Mouse (Mus musculus) forebrain, embryonic 10.5 days (tissue): ENCODE results near the gene Gpi1. TPM values are rescaled to one million over a fixed set of nuclear protein-coding genes. Genes with fewer than 3 reads are reported as not detected.
"Not testable (repeated sequence)": the region's sequence is repeated elsewhere in the genome, so short reads cannot be mapped to it uniquely, and the experiment has no call there.

ENCODE experiments used
- DNase-seq: peaks from one replicate; pipeline ENCODE4 v3.0.0-alpha.2; 2017; ENCODE audit warnings: low spot score; ENCODE audit errors: extremely low spot score
- H3K27ac ChIP-seq: fragments of 300-500 bp; sonication (generic); 2 replicates; pipeline ENCODE4 v1.5.1; 2016; ENCODE audit warnings: mild to moderate bottlenecking
- H3K27me3 ChIP-seq: fragments of 300-500 bp; sonication (generic); 2 replicates; pipeline ENCODE4 v1.6.1; 2016; ENCODE audit warnings: mild to moderate bottlenecking; ENCODE audit not compliant: poor library complexity, severe bottlenecking
- H3K36me3 ChIP-seq: fragments of 300-500 bp; sonication (generic); replicated peaks from 2 replicates; pipeline ENCODE4 v1.6.1; 2016; ENCODE audit warnings: mild to moderate bottlenecking, moderate library complexity
- H3K4me1 ChIP-seq: fragments of 300-500 bp; sonication (generic); 2 replicates; pipeline ENCODE4 v1.6.1; 2016
- H3K4me3 ChIP-seq: fragments of 300-500 bp; sonication (generic); 2 replicates; pipeline ENCODE4 v1.5.1; 2016; ENCODE audit warnings: mild to moderate bottlenecking, moderate library complexity
- H3K9me3 ChIP-seq: fragments of 300-500 bp; sonication (generic); 2 replicates; pipeline ENCODE4 v1.6.1; 2016; ENCODE audit warnings: mild to moderate bottlenecking, moderate library complexity
- WGBS: fragments of 180-500 bp; shearing (Covaris S2); methylation state at CpG from one replicate; pipeline ENCODE4 v1.1.7; 2016; 5-methylcytosine and 5-hydroxymethylcytosine counted together
- polyA plus RNA-seq: library from polyadenylated mRNA; unstranded; fragments of >200 nt; fragmentation: Nextera tagmentation; extraction: Ambion mirVana; gene quantifications from 2 replicates; pipeline ENCODE4 v1.2.1, GENCODE M21; 2016

Gpi1 gene
- polyA plus RNA-seq, 1 experiment from 2014 or later: 439 TPM

- no peaks in the 10 kb centered on the region for H3K27me3 ChIP-seq
- H3K4me1 ChIP-seq: peaks cover 9% of the 10 kb centered on the region
- peak within 1 kb of the TSS; percentile 92 for H3K27ac ChIP-seq
- H3K9me3 ChIP-seq: 0 out of 2 replicates have a peak, but pooled peaks cover 5% of the 10 kb centered on the region
- H3K4me3 ChIP-seq: peak within 1 kb of the TSS; percentile 98
- 3% methylated on average over 70 of the region's 70 CpGs for WGBS
- H3K36me3 ChIP-seq: peaks cover 43% of the 10 kb centered on the region
- DNase-seq: peak; percentile 94
Observed at GRCm38 (mm10) chr7:34196132-34197128, 33.7 kb downstream of the Gpi1 start, which contains the start of gene Pdcd2l. TSS of gene Pdcd2l (minus strand) at chr7:34196661.

DNA sequence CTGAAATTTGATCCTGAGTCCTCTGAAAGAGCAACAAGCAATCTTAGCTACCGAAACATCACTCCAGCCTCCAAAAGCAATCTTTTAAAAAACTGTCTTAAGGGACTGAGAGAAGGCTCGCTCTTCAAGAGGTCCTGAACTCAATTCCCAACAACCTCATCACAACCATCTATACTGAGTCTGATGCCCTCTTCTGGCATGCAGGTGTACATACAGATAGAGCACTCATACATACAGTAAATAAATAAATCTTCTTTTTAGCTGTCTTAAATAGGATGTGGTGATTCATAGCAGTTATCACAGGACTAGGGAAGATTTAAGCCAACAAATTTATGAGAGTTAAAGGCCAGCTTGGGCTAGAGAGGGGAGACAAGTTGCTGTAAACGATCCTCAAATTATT, 34.5 kb downstream of the Gpi1 start:
- H3K4me3 ChIP-seq: peak overlapping the region; percentile 98
- H3K9me3 ChIP-seq: 0 out of 2 replicates have a peak, but pooled peaks cover 2% of the 10 kb centered on the region
- 58% methylated on average over 3 of the region's 3 CpGs for WGBS
- H3K4me1 ChIP-seq: peaks cover 9% of the 10 kb centered on the region
- H3K27ac ChIP-seq: peak overlapping the region; percentile 92; the same call in 1 of the 2 replicates
- no peaks in the 10 kb centered on the region for H3K27me3 ChIP-seq
- peaks cover 38% of the 10 kb centered on the region for H3K36me3 ChIP-seq
- no peak for DNase-seq

DNA sequence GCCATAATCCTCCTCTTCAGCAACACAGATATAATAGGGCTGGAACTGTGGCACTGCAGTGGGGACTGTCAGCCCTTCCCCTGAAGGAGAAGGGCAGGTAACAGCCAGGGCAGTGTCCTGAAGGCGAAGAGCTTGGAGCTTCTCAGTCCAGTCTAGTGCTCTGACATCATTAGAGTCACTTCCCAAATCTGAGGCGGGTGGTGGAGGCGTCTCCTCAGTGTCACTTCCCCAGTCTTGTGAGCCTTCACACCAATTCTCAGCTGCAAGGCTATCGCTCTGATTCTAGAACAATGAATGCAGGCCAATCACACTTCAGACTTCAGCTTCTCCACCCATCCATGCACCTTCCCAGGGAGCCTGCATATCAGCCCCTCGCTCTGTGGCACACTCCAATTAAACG, 37.3 kb downstream of the Gpi1 start:
- H3K27ac ChIP-seq: no peak overlapping the region
- peaks cover 9% of the 10 kb centered on the region for H3K4me1 ChIP-seq
- DNase-seq: no peak
- H3K27me3 ChIP-seq: no peaks in the 10 kb centered on the region
- no peak overlapping the region for H3K4me3 ChIP-seq
- WGBS: 92% methylated on average over 6 of the region's 6 CpGs
- H3K9me3 ChIP-seq: no peaks in the 10 kb centered on the region
- peaks cover 55% of the 10 kb centered on the region for H3K36me3 ChIP-seq

- 93% methylated on average over 12 of the region's 12 CpGs for WGBS
- Histone ChIP-seq H3K27ac (no peak overlapping the region), H3K4me3 (no peak overlapping the region), H3K36me3 (peaks cover 83% of the 10 kb centered on the region), H3K9me3 (no peaks in the 10 kb centered on the region), H3K4me1 (no peaks in the 10 kb centered on the region), H3K27me3 (no peaks in the 10 kb centered on the region)
- no peak for DNase-seq
Observed at GRCm38 (mm10) chr7:34189376-34189989, 40.7 kb downstream of the Gpi1 start.

GRCm38 (mm10) chr7:34183794-34184193, 46.3 kb downstream of the Gpi1 start:
- Histone ChIP-seq H3K4me1 (no peaks in the 10 kb centered on the region), H3K9me3 (no peaks in the 10 kb centered on the region), H3K36me3 (peaks cover 55% of the 10 kb centered on the region), H3K27me3 (no peaks in the 10 kb centered on the region), H3K4me3 (no peak overlapping the region), H3K27ac (no peak overlapping the region)
- WGBS: 84% methylated on average over 3 of the region's 3 CpGs
- DNase-seq: no peak

DNA sequence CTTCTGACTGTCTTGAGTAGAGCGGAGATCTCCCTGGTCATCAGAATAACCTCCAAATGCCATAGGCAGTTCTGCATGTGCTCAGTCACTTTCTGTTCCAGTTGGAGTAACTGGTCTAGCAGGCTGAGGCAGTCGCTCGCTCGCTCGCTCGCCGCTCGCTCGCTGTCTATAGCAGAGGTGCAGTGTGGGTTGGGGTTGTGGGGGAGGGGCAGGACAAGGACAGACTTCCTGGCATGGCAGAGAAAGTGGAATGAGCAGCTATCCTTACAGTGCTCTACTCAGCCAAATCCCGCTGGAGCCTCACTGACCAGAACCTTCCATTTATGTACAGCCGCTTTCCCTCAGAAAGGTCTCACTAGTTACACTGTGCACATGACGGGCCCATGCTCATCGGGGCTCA, 46.8 kb downstream of the Gpi1 start:
- DNase-seq: no peak
- Histone ChIP-seq H3K36me3 (peaks cover 50% of the 10 kb centered on the region), H3K9me3 (no peaks in the 10 kb centered on the region), H3K27me3 (no peaks in the 10 kb centered on the region), H3K4me3 (no peak overlapping the region), H3K4me1 (no peaks in the 10 kb centered on the region), H3K27ac (no peak overlapping the region)
- WGBS: 91% methylated on average over 13 of the region's 13 CpGs

GRCm38 (mm10) chr7:34176241-34176640, 53.9 kb downstream of the Gpi1 start:
- H3K27ac ChIP-seq, H3K4me1 ChIP-seq, H3K27me3 ChIP-seq, H3K4me3 ChIP-seq, H3K36me3 ChIP-seq, H3K9me3 ChIP-seq, DNase-seq: not testable (repeated sequence)
- WGBS: 89% methylated on average over 6 of the region's 6 CpGs

GRCm38 (mm10) chr7:34172251-34172650, 57.9 kb downstream of the Gpi1 start:
- H3K27me3 ChIP-seq: no peaks in the 10 kb centered on the region
- peaks cover 2% of the 10 kb centered on the region; the same call in 1 of the 2 replicates for H3K4me1 ChIP-seq
- 76% methylated on average over 1 of the region's 1 CpGs for WGBS

GRCm38 (mm10) chr7:34169454-34169853, 60.7 kb downstream of the Gpi1 start, which contains the start of gene Uba2:
TSS of gene Uba2 (minus strand) at chr7:34169599.
- Histone ChIP-seq H3K9me3 (no peaks in the 10 kb centered on the region), H3K27me3 (no peaks in the 10 kb centered on the region), H3K27ac (peak within 1 kb of the TSS; percentile 98), H3K4me1 (peaks cover 11% of the 10 kb centered on the region; the same call in 1 of the 2 replicates), H3K36me3 (peaks cover 18% of the 10 kb centered on the region), H3K4me3 (peak within 1 kb of the TSS; percentile 98)
- no peak for DNase-seq
- 79% methylated on average over 3 of the region's 3 CpGs for WGBS

More at GRCm38 (mm10) chr7:34172251-34172650, 57.9 kb downstream of the Gpi1 start:
- Histone ChIP-seq H3K36me3 (no peaks in the 10 kb centered on the region), H3K9me3 (no peaks in the 10 kb centered on the region), H3K27ac (no peak overlapping the region), H3K4me3 (no peak overlapping the region)
- no peak for DNase-seq

DNA sequence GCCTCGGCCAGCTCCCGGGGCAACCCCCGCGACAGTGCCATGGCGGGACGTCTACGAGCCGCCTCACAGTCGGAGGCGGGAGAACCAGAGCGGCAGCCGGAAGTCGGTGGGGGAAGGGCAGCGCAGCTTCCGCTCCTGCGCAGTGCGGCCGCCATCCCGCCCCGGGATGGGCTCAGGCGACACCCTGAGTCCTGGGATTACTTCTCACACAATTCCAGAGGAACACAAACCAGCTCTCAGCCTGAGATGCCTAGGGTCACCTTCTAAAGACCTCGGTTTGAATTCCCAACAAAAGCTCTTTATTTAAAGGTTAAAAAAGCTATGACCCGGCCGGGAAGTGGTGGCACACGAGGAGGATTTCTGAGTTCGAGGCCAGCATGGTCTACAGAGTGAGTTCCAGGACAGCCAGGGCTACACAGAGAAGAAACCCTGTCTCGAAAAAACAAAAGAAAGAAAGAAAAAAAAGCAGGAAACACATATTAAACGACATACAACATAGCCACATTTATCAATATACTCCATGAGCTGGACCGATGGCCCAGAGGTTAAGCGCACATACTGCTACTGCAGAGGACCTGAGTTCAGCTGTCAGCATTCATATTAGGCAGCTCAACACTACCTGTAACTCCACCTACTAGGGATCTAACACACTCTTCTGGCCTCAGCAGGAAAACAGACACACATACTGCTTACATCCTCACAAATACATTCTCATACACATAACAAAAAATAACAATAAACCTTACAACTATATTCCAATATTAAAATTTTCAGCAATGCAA, 61.5 kb downstream of the Gpi1 start:
- Histone ChIP-seq H3K4me3 (peak overlapping the region; percentile 98), H3K36me3 (peaks cover 24% of the 10 kb centered on the region), H3K27ac (peak overlapping the region; percentile 98), H3K27me3 (no peaks in the 10 kb centered on the region), H3K9me3 (no peaks in the 10 kb centered on the region), H3K4me1 (peaks cover 11% of the 10 kb centered on the region; the same call in 1 of the 2 replicates)
- whole genome bisulfite sequencing: 9% methylated on average over 30 of the region's 30 CpGs
- DNase-seq: peak; percentile 91

GRCm38 (mm10) chr7:34167766-34168469, 62.2 kb downstream of the Gpi1 start:
- DNase-seq: no peak
- H3K9me3 ChIP-seq: no peaks in the 10 kb centered on the region
- peaks cover 31% of the 10 kb centered on the region for H3K36me3 ChIP-seq
- peak overlapping the region; percentile 98 for H3K4me3 ChIP-seq
- H3K27ac ChIP-seq: peak overlapping the region; percentile 98
- H3K4me1 ChIP-seq: peaks cover 11% of the 10 kb centered on the region; the same call in 1 of the 2 replicates
- WGBS: 0% methylated on average over 54 of the region's 54 CpGs
- no peaks in the 10 kb centered on the region for H3K27me3 ChIP-seq

- peak; percentile 27 for DNase-seq
- Histone ChIP-seq H3K27me3 (no peaks in the 10 kb centered on the region), H3K36me3 (peaks cover 42% of the 10 kb centered on the region), H3K4me1 (peaks cover 11% of the 10 kb centered on the region; the same call in 1 of the 2 replicates), H3K27ac (no peak overlapping the region), H3K4me3 (peak overlapping the region; percentile 98), H3K9me3 (no peaks in the 10 kb centered on the region)
- whole genome bisulfite sequencing: 58% methylated on average over 4 of the region's 4 CpGs
Observed at GRCm38 (mm10) chr7:34166850-34167249, 63.3 kb downstream of the Gpi1 start.
